Mouse (Mus musculus): Measurements from ENCODE around the gene Dll3. TPM values are rescaled to one million over a fixed set of nuclear protein-coding genes. Genes with fewer than 3 reads are reported as not detected.

Gene Dll3
- total and polyA plus RNA-seq, 3 experiments = not detected

DNA sequence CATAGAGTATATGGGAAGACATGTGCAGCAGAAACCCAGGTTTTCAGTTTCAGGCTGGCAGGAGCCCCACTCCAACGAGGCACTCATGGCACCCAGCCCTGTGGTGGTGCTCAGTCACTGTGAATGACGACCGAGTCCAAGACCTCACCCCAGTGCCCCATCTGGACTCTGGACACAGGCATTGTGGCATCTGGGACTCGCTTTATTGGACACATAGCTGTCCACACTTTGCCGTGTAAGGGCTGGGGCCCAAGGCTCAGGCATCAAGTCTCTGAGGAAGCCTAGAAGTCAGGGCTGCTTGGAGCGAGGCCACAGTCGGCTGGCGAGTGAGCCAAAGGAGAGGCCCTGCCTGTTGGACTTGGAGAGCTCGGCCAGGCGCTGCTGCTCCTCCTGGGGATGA lies 3.6 kb upstream of the Dll3 start:
- intact Hi-C loops (cut with DNase I) = no loop called here

GRCm38 (mm10) chr7:28298837-28299625 lies 3.0 kb downstream of the Dll3 start:
- TF ChIP-seq EP300 (IDR thresholded peaks at IDR 0.05; ENCODE audit: insufficient read depth, low read depth, low read length) = no peak
- TF ChIP-seq CTCF (IDR thresholded peaks at IDR 0.05) = peak; percentile 63
- no peak for TF ChIP-seq POLR2A (IDR thresholded peaks at IDR 0.05; ENCODE audit: insufficient read depth, low read depth, low read length)
- no peaks in the 10 kb centered on the region for H3K79me2 ChIP-seq (replicated peaks; ENCODE audit: control insufficient read depth, insufficient read depth, low read length)
- intact Hi-C loops (cut with DNase I) = loop anchor here (1.0 kb wide), 1 partner anchor 151 kb away; no protein-coding TSS in a partner anchor
- H3K27me3 ChIP-seq (ENCODE audit: control insufficient read depth, insufficient read depth, low read length) = peaks cover 9% of the 10 kb centered on the region
- H3K36me3 ChIP-seq (ENCODE audit: control insufficient read depth, insufficient read depth, low read length) = no peaks in the 10 kb centered on the region
- no peak overlapping the region for H3K27ac ChIP-seq
- 31% methylated on average over 43 of the region's 43 CpGs for WGBS
- no peak overlapping the region for H3K4me3 ChIP-seq
- H3K4me1 ChIP-seq (ENCODE audit: control insufficient read depth, insufficient read depth, low read length) = no peaks in the 10 kb centered on the region
- DNase-seq = no peak
- H3K9ac ChIP-seq (ENCODE audit: low read depth, low read length) = no peak overlapping the region

More for the DNA sequence above, 3.6 kb upstream of the Dll3 start:
- no peak overlapping the region for H3K9ac ChIP-seq (ENCODE audit: low read depth, low read length)
- TF ChIP-seq EP300 (IDR thresholded peaks at IDR 0.05; ENCODE audit: insufficient read depth, low read depth, low read length) (no peak), POLR2A (IDR thresholded peaks at IDR 0.05; ENCODE audit: insufficient read depth, low read depth, low read length) (no peak), CTCF (IDR thresholded peaks at IDR 0.05) (no peak)
- no peaks in the 10 kb centered on the region for H3K4me1 ChIP-seq (ENCODE audit: control insufficient read depth, insufficient read depth, low read length)
- WGBS = 85% methylated on average over 10 of the region's 10 CpGs
- peaks cover 7% of the 10 kb centered on the region; the same call in 1 of the 2 replicates for H3K27me3 ChIP-seq (ENCODE audit: control insufficient read depth, insufficient read depth, low read length)
- H3K4me3 ChIP-seq = no peak overlapping the region
- no peaks in the 10 kb centered on the region for H3K36me3 ChIP-seq (ENCODE audit: control insufficient read depth, insufficient read depth, low read length)
- H3K27ac ChIP-seq = no peak overlapping the region
- no peak for DNase-seq
- H3K79me2 ChIP-seq (replicated peaks; ENCODE audit: control insufficient read depth, insufficient read depth, low read length) = no peaks in the 10 kb centered on the region

- Histone ChIP-seq H3K27me3 (ENCODE audit: control insufficient read depth, insufficient read depth, low read length) (peaks cover 13% of the 10 kb centered on the region), H3K36me3 (ENCODE audit: control insufficient read depth, insufficient read depth, low read length) (no peaks in the 10 kb centered on the region), H3K79me2 (replicated peaks; ENCODE audit: control insufficient read depth, insufficient read depth, low read length) (no peaks in the 10 kb centered on the region), H3K4me1 (ENCODE audit: control insufficient read depth, insufficient read depth, low read length) (no peaks in the 10 kb centered on the region), H3K27ac (no peak overlapping the region), H3K4me3 (peak overlapping the region; percentile 15; the same call in 1 of the 2 replicates), H3K9ac (ENCODE audit: low read depth, low read length) (0 out of 2 replicates have a peak overlapping the region, but pooled peaks have one; percentile 4)
- TF ChIP-seq EP300 (IDR thresholded peaks at IDR 0.05; ENCODE audit: insufficient read depth, low read depth, low read length) (no peak), CTCF (IDR thresholded peaks at IDR 0.05) (no peak), POLR2A (IDR thresholded peaks at IDR 0.05; ENCODE audit: insufficient read depth, low read depth, low read length) (no peak)
- intact Hi-C loops (cut with DNase I) = no loop called here
- WGBS = 12% methylated on average over 61 of the region's 63 CpGs
- DNase-seq = peak; percentile 47 to 55
Measured at GRCm38 (mm10) chr7:28294481-28294880, 7.6 kb downstream of the Dll3 start.

GRCm38 (mm10) chr7:28290638-28291590 lies 11.1 kb downstream of the Dll3 start, which contains the start of gene Selenov:
Gene Selenov, minus strand, starts transcription at chr7:28291186.
- intact Hi-C loops (cut with DNase I) = no loop called here

DNA sequence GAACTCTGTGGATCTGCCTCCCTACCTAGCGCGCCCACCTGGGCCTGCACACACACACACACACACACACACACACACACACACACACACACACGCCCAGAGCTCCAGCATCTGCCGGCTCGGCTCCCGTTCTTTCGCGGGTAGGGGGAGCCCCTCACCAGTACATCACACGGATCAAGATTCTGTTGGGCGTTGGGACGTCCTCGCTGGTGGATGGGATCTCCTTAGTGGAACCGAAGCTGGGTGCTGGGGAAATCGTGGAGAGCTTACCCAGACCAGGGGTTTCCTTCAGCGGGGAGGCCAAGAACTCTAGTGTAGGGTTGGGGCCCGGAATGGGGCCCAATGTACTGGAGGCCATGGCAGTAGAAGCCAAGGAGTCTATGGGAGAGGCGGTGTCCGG lies 11.9 kb downstream of the Dll3 start:
- 2% methylated on average over 18 of the region's 18 CpGs for WGBS

More at GRCm38 (mm10) chr7:28290638-28291590, 11.1 kb downstream of the Dll3 start, which contains the start of gene Selenov:
- Histone ChIP-seq H3K9ac (ENCODE audit: low read depth, low read length) (no peak within 1 kb of the TSS), H3K36me3 (ENCODE audit: control insufficient read depth, insufficient read depth, low read length) (no peaks in the 10 kb centered on the region), H3K27me3 (ENCODE audit: control insufficient read depth, insufficient read depth, low read length) (peaks cover 16% of the 10 kb centered on the region), H3K4me1 (ENCODE audit: control insufficient read depth, insufficient read depth, low read length) (no peaks in the 10 kb centered on the region), H3K4me3 (no peak within 1 kb of the TSS), H3K27ac (no peak within 1 kb of the TSS), H3K79me2 (replicated peaks; ENCODE audit: control insufficient read depth, insufficient read depth, low read length) (no peaks in the 10 kb centered on the region)
- TF ChIP-seq CTCF (IDR thresholded peaks at IDR 0.05) (no peak), POLR2A (IDR thresholded peaks at IDR 0.05; ENCODE audit: insufficient read depth, low read depth, low read length) (no peak), EP300 (IDR thresholded peaks at IDR 0.05; ENCODE audit: insufficient read depth, low read depth, low read length) (no peak)
- DNase-seq = no peak
- WGBS = 2% methylated on average over 52 of the region's 52 CpGs

More for the DNA sequence above, 11.9 kb downstream of the Dll3 start:
- no peak overlapping the region for H3K27ac ChIP-seq
- H3K4me1 ChIP-seq (ENCODE audit: control insufficient read depth, insufficient read depth, low read length) = no peaks in the 10 kb centered on the region
- no peak overlapping the region for H3K4me3 ChIP-seq
- TF ChIP-seq EP300 (IDR thresholded peaks at IDR 0.05; ENCODE audit: insufficient read depth, low read depth, low read length) (no peak), POLR2A (IDR thresholded peaks at IDR 0.05; ENCODE audit: insufficient read depth, low read depth, low read length) (no peak), CTCF (IDR thresholded peaks at IDR 0.05) (no peak)
- no peaks in the 10 kb centered on the region for H3K79me2 ChIP-seq (replicated peaks; ENCODE audit: control insufficient read depth, insufficient read depth, low read length)
- no peak for DNase-seq
- H3K27me3 ChIP-seq (ENCODE audit: control insufficient read depth, insufficient read depth, low read length) = peaks cover 16% of the 10 kb centered on the region
- intact Hi-C loops (cut with DNase I) = no loop called here
- H3K36me3 ChIP-seq (ENCODE audit: control insufficient read depth, insufficient read depth, low read length) = no peaks in the 10 kb centered on the region
- H3K9ac ChIP-seq (ENCODE audit: low read depth, low read length) = no peak overlapping the region
